Mouse (Mus musculus): ENCODE results near the gene Olfm4. TPM values are rescaled to one million over a fixed set of nuclear protein-coding genes. Genes with fewer than 3 reads are reported as not detected.

The Olfm4 gene
- polyA plus RNA-seq, 1 experiment: 202 TPM

GRCm38 (mm10) chr14:80014966-80015365 lies 31.1 kb downstream of the Olfm4 start:
- WGBS: 59% methylated on average over 6 of the region's 6 CpGs
- DNase-seq (ENCODE audit: low read depth, low spot score): no peak

GRCm38 (mm10) chr14:80016112-80016511 lies 32.2 kb downstream of the Olfm4 start:
- no peak for DNase-seq (ENCODE audit: low read depth, low spot score)

- DNase-seq (ENCODE audit: low read depth, low spot score): no peak
- 59% methylated on average over 6 of the region's 6 CpGs for WGBS
These were observed 42.2 kb downstream of the Olfm4 start for GRCm38 (mm10) chr14:80026078-80026477.

DNA sequence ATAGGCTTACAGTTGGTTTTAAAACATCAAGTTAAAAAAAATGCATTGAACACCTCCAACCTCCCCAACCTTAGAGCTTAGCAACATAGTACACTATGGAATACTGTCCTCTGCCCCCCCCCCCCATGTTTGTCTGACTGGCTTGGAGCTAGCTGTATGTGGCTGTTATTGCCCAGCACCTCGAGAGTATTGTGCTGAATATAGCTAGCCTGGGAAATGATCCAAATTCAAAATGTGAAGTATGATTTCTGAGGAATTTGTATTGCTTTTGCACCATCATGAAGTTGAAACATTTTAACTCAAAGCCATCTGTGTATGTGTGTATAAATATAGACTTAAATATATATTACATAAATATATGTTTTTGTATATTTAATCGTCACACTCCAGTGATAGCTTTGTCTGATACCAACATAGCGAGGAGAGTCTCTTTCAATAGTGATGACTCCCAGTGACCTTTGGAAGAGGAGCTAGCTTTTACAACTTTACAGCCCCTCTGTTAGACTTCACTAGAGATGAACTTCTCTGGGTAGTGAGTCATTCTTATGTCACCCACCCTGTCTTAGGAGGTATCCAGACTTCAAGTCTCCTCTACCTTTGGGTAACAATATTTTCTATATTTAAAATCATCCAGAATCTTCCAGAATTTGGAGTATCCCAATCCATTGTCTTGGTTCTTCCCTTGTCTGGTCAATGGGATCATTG lies 45.6 kb downstream of the Olfm4 start:
- 29% methylated on average over 3 of the region's 3 CpGs for WGBS
- DNase-seq (ENCODE audit: low read depth, low spot score): no peak

GRCm38 (mm10) chr14:80039645-80040272 lies 55.9 kb downstream of the Olfm4 start:
- WGBS: 31% methylated on average over 4 of the region's 4 CpGs
- no peak for DNase-seq (ENCODE audit: low read depth, low spot score)

DNA sequence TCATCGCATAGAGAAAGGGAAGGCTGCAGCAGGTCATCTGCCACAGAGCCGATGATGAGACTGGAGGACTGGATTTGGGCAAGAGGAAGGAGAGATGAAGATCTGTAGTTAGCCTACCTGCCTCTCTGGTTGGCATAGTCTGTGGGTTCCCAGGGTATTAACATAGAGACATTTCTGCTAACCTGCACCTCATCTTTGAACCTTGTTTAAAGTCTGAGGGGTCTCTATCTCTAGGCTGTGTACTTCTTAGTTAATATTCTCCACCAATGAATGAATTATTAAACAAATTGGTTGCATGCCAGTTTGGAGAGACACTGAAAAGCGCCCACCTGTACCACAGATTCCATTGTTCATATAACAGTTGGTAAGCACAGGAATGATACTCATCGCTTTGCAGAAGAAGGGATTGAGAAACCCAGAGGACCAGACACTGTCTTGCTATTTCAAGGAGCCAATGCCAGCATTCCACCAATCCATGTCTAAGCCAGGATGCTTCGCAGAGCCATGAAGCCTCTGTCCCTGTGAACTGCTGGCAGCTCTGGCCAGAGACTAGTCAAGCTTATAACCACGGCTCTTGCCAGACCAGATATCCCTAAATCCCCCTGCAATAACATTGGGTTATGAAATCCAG lies 62.3 kb downstream of the Olfm4 start:
- no peak for DNase-seq (ENCODE audit: low read depth, low spot score)
- 79% methylated on average over 6 of the region's 6 CpGs for WGBS

DNA sequence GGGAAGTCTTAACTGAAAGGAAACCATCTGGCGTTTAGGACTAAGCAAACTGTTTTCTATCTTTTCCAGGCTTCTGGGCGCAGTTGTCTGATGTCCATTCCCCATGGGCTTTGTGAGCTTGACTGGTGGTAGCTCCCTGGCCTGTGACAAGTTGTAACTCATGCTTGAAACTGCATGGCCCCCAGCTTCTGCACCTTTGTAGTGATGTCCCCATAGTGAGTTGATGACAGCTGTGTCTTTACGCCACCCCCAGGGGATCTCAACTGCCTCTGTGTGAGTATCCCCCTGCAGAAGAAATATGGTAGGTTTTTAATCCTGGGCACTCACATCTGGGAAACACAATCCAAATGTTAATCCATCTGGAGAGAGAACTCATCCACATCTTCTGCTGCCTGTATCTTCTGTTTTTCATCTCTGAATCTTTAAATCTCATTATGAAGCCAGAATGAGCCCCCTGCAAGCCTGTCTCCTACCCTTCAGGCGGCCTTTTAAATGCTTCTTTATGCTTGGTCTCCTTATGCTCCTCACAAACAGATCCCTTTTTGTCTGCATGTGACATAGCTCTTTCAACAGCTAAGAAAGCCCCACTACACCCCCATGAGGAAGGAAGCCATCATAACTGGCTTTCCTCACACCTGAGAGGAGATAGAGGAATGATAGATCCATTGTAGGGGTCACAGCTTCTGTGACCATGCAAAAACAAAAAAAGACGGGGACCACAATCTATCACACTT lies 63.7 kb downstream of the Olfm4 start:
- DNase-seq (ENCODE audit: low read depth, low spot score): no peak
- WGBS: 66% methylated on average over 5 of the region's 5 CpGs

DNA sequence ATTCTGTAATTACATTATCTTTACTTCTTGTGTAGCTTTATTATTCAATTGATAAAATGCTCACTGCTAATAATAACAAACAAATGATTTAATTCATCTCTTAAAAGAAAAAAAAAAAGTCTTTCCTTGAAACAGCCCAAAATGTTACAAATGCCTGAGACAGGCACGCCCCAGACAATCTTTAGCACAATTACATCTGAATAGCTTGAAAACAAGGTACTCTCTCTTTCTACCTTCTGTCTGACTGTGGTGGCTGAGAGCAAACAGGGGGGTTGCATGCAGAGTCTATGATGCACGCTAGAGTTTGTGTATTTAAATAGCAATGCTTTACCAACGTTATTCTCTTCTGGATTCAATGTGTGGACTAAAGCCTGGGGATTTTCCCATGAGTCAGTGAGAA lies 71.8 kb downstream of the Olfm4 start:
- WGBS: 50% methylated on average over 3 of the region's 3 CpGs
- no peak for DNase-seq (ENCODE audit: low read depth, low spot score)

DNA sequence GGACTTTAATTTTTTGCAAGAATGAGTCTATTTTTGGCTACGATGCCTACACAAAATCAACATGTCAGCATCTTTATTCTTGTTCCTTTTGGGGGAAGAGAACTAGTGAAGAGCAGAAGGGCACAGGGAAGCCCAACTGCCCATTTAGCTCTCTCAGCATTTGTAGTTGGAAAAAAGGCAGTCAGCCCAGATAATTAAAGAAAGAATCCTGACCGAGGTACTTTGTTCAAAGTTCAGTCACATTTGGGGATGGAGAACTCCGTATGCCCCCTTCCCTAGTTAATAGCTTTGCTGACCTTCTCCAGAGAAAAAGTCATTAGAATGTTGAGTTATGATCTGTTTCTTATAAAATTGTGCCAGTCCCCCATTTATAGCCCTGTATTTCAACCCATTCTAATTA lies 77.8 kb downstream of the Olfm4 start:
- no peak for DNase-seq (ENCODE audit: low read depth, low spot score)
- WGBS: 59% methylated on average over 3 of the region's 3 CpGs

DNA sequence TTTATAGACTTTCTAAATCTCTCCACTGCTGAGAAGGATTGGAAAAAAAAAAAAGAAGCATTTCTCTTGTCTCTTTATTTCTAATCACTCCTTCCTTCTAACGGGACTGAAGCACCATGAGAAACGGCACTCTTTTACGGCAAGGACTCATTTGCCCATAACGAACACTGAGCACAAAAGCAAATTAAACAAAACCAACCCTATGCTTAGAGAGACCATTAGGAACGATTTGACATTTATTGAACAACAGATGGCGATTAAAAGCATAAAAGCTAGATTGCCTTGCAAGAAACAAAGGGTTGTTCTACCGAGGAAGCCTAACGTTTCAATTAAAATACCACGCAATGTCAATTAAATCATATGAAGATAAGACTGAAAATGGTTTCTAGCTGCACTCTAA lies 79.0 kb downstream of the Olfm4 start:
- no peak for DNase-seq (ENCODE audit: low read depth, low spot score)
- WGBS: 41% methylated on average over 9 of the region's 9 CpGs

GRCm38 (mm10) chr14:80070580-80070979 lies 86.7 kb downstream of the Olfm4 start:
- WGBS: 89% methylated on average over 3 of the region's 3 CpGs
- DNase-seq (ENCODE audit: low read depth, low spot score): no peak

Other genes with a start within 250 kb of the Olfm4 start
- gene Pcdh8, start 212.8 kb upstream of the Olfm4 start, polyA plus RNA-seq (2012; rRNA removed): 0.52 and 0.66 TPM in 2 replicates